Mouse (Mus musculus): ENCODE measurements around the gene Xxylt1.

Gene Xxylt1

DNA sequence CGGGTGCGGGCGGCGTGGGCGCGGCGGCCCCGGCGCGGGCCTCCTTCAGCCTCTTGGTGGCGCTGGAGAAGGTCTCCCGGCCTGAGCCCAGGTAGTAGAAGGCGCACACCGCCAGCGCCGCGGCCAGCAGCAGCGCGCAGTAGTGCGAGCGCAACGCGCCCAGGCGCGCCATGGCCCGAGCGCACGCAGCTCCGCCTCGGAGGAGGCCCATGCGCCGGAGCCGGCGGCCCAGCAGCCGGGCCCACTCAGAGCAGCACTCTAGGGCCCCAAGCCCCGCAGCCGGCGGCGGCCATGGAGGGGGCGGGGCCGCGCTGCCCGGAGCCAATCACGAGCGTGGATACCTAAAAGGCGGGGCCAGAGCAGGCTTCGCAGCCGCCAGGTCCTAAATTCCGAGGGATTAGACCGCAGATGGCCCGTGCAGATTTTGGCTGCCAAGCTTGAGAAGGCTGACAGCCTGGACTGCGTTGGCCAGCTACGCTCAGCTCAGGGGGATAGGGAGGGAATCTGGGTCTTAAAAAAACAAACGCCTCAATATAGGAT lies at the start of gene Xxylt1:
Gene Xxylt1, minus strand, starts transcription at position 308 of the 540 bp plus-strand sequence.
- peak; percentile 97 for DNase-seq

DNA sequence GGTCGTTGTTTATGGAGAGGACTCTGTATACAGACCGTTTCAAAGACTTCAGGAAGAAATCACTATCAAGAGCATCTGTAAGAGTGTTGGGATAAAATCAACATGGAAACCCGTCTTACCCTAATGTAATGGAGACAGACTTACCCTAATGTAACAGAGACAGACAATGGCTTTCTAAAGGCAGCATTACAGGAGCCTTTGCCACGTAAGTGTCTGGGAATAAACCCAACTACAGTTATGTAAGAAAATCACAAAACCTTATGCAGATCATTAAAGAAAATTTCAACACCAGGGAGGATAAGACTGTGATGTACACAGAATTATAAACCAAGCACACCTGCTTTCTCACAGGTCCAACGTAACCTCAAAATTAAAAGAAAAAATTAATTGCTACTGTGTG lies 46.9 kb upstream of the Xxylt1 start:
- no peak for DNase-seq

DNA sequence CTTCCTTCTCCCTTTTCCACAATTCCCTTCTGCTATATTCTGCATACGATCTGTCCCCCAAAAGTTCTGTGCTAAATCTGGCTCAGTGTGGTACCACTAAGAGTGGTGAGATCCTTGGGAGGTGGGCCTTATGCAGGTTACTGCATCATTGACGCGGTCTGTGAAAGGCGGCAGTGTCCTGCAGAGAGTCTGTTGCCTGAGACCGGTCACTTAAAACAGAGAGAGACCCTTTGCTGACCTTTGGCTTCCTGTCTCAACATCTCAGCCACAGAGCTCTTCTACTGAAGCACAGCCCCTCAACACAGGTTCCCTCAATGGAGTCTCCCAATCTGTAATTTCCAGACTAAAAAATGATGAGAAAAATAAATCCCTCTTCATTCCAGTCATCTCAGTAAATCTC lies 43.8 kb upstream of the Xxylt1 start:
- no peak for DNase-seq

DNA sequence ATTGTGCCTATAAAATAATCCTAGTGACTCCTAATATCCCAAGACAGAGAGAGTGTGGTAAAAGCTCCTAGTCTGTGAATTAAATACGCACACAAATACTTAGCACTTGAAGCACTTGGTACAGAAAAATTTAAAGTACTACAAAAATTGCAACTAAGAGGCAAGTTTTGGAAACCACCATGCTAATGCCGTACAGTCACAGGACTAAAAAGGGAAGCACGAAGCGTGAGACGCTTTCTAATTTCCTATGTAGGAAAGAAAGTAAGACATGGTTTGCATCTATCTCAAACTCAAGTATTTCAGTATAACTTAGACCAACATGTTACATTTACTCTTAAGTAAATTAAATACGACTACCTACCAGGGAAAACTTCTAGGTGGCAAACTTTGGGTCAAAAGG lies 40.4 kb upstream of the Xxylt1 start:
- no peak for DNase-seq

DNA sequence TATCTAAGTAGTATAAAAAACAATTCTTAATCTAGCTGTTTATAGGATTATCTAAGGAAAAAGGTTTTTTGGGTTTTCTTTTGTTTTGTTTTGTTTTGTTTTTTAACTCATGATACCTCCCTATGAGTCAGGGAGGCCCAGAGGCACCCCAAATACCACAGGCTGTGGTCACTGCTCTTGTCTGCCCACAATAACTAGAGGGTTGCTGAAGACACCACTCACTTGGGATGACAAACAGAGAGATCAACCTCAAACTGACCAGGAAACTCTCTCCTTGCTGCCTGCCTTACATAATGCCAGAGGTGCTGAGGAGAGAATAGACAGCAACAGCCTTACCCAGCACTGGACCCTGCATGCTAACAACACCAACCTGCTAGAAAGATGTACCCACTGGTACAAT lies 32.4 kb upstream of the Xxylt1 start:
- DNase-seq, result no peak

DNA sequence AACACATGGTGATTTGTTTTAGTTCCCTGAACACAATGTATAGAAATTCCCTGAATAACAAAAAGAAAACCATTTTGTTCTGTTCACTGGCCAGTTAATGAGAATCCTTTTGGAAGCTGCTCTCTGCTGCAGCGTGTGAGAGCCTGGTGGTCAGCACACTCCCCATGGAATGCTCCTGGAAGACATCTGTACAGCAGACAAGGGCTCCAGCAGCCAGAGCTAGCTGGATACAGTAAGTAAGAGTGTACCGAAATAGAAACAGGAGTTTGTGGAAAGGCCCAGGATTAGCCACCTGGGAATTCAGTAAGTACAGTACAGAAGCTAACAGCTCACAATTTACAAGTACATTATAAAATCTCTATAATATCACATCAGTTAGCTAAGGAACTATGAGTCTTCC lies 20.1 kb upstream of the Xxylt1 start:
- DNase-seq, result no peak

DNA sequence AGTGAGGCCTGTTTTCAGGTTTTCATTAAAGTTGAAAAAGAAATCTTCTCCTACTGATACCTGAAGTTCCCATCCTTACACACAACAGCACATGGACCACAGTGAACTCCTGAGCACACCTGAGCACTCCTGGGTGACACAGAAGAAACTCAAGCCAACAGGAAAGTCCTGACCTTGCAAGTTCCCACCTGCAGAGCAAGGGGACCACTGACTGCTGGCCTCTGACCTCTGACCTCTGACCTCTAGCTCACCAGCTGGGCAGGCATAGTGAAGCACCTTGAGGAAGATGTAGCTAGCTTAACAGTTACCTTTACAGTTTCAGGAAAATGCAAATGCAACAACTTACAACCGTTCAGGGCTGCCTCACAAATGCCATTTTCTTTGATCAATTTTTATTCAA lies 18.7 kb upstream of the Xxylt1 start:
- DNase-seq, result no peak

DNA sequence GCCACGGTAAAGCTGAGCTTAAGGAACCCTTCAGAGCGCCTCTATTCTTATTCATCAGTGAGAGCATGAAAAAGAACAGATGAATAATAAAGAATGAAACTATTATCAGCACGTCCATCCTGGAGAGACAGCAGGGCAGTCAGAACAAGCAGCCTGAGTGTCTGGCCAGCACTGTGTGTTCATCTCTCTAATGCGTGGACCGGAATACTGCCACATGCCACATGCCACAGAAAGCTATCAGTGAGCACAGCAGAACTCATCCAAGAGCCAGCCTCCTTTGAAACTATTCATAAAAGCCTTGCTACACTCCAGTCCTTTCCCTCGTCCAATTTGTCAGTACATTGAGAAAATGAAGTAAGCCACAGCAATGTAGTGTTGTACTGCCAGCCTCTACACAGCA lies 12.8 kb upstream of the Xxylt1 start:
- no peak for DNase-seq

DNA sequence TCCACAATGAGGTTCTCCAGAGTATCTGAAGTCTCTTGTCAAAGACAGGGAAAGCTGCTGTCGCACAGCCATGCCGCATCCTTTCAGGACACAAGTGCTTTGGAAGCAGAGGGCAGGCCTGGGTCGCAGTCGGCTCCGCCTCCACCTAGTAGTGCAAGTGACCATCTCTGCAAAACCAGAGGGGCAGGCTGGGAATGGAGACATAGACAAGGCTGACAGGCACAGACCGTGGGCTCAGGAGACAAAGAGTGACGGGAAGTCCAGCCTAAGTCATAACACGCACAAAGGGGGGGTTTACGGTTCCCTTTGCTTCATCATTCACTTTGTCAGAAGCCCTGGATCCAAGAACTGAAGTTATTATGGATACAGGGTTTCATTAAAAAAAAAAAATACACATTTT lies 12.0 kb upstream of the Xxylt1 start:
- no peak for DNase-seq

DNA sequence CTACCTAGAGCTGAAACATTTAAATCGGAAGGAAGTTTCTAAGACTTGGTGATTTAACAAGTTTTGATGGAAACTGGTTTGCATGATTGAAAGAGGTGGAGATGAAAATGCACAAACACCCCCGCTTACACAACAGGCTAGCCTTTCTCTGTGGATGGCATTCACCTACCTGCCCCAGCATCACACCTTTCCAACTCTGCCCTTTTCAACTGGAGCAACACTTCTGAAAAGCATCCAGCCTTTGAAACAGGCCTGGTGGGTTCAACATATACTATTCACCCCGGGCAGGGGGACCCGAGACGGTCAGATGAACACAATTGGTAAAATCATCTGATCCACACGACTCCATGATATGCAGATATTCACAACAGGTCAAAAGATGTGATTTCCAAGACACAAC lies 659 bp upstream of the Xxylt1 start:
- peak; percentile 2 for DNase-seq

DNA sequence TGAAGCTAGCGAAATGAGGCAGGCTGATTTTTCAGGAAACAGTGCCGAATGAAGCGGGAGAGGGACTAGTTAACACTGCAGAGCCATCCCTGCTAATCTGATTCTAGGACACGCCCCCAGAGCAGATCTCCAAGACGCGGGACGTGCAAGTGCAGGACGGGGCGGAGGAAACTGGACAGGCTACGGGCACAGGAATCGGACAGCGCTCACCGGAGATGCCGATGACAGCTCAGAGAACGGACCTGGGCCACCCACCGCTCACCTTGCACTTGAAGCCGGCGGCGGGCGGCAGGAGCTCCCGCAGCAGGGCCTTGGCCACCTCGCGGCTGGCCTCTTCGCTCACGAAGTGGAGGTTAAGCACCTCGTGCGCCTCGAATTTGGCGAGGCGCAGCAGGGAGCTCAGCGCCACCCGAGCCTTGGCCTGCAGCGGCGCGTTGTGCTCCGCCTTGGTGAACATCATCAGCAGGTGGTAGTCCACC lies 620 bp downstream of the Xxylt1 start:
- peak; percentile 67 for DNase-seq

DNA sequence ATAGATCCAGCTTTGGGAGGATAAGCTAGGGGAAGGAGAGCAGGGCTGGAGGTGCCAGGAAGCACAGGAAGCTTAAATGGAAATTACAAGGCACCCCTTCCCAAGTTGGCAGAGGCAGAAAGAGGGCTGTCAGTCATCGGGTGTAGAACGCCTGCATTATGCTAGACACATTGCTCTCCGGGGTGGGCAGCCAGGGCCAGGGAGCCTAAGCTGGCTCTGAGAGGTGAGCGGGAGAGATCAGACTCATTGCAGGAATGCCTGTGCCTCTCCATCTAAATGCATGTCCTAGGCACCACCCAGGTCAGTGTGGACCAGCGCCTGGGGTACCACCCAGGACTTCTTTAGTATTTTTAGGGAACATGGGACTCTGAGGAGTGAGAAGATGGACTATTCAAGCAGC lies 3.8 kb downstream of the Xxylt1 start:
- no peak for DNase-seq

DNA sequence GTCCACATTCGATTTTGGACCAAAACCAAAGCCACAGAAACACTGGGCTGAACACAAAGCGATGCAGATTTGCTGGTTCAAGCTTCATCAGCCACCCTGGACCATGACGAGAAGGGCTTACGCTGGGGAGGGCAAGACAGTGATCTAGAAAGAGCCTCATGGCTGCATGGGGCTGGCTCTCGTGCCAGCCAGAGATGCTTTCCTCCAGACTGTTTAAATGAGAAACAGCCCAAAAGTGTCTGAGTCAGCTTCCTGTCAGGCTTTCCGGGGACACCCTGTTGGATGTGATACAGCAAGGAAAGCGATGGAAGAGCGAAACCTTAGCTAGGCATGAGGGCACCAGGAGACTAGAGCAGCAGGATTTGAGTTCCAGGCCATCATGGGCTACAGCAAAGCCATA lies 4.8 kb downstream of the Xxylt1 start:
- DNase-seq, result no peak

DNA sequence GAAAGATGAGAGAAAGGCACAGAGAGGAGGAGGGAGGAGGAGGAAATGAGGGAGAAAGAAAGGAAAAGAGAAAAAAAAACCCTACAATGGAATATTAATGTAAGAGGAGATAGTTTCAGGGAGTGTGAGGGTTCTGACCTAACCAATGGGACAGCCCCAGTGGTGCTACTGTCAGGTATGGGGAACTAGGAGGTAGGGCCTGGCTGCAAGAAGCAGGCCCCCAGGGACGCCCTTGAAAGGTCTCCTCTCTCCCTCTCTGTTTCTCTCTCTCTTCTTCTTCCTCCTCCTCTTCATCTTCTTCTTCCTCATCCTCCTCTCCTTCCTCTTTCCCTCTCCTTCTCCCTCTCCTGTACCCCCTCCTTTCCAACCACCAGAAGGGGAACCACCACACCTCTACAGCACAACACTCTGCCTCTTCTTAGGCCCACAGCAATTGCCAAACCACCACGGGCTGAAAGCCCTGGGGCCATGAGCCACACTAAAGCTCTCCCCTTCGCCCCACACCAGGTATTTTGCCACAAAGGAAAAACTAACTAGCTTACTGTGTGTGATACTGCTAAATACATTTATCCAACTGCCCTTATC lies 6.8 kb downstream of the Xxylt1 start:
- DNase-seq, result no peak

DNA sequence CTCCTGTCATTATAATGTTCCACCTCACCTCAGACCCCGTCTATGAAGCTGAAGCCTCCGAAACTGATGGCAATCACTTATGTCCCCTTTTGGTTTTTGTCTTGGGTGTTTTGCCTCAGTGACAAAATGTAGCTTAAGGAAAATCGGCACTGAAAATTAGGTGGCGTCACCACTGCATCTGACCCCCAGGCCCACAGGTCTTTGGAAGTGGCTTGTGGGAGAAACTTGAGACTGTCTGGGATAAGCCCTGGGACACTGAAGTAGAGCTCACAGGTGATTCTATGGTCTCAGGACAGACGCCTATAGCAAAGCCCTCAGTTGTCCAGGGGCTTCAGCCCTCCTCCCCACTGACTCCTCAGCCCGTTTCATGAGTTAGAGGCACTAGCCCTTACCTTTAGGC lies 9.5 kb downstream of the Xxylt1 start:
- no peak for DNase-seq

DNA sequence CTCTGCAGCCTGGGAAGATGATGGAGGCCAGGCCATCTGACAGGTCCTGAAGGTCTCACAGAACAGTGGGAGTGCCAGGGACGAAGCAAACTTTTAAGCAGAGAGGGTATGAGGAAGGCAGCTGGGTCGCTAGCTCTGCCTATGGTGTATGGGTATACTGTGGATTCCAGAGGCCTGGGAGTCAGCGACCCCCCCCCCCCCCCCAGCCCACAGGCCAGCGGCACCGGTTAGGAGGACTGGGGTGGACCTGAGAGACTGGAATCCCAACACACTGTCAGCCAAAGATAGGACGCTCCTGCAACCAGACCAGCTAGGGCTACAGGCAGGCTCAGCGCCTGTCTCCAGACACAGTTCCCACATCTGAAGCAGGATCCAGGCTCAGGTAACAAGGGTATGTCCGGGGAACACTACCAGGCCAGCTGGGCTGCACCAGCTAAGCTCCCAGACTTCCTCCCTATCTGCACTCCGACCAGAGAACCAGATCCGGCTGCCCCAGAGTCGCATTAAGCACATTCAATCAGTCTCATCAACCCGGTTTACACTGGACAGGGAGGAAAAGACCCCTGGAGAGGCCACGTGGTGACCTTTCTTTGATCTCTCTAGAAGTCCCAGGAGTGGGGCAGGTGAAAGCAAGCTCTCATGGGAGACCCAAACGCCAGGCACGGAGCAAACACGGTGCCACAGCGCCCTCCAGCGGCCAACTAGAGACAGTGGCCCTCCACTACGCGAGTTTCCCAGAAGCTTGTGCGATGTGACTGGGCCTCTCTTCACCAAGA lies 10.7 kb downstream of the Xxylt1 start:
- peak; percentile 80 for DNase-seq

DNA sequence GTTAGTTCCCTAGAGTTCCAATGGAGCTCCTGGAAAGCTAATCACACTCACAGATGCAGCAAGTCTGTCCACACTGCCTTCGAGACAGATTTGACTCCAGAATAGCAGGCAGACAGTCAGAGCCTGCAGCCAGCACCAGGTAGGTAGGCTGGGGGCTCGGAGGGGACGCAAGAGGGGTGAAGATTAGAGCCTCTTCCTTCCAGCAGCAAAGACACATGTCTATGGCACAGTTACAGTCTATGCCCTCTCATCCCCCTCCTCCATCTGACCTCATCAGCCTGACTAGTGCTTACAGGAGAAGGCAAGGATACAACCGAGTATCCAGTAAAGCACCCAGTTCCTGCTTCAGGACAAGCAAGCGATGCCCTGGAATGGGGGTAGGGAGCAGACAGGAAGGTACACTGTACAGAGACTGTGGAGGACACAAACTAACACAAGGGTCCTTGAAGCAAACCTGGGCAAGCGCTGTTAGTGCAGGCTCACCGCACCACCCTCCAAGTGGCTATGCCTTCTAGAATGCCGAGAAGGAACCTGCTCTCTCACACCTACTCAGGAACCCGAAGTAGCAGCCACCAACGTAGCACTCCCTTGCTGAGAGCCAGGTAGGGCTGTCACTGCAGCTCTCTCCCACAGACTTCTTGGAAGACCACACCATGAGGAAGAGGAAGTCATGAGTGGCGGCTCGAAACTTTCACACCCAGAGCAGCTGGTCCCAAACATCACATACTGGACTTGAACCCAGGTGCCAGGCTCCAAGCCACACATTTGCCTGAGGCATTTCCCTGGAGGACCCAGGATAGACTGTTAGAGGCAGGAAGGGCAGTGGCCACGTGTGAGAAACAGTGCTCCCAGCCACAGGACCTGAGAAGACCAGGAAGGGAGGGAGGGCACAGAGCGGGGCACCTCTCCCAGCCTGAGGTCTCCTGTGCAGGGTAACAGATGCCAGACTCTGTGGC lies 11.7 kb downstream of the Xxylt1 start:
- peak; percentile 52 for DNase-seq

DNA sequence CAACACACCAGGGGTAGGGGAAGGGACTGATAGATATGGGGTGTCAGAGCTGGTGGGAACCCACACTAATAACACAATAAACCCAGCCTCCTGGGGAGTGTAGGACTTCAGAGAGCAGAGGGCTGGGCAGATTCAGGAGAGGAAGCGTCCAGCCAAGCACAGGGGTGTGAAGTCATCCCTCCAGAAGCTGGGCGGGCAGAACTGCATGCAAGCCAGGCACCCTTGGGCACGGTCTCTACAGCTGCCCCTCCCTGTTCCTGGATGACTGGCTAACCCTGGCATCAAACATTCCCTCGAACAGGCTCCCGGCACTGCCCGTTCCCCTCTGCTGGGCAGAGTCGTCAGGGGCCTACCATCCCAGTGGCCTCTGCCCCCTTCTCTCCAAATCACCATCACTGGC lies 13.0 kb downstream of the Xxylt1 start:
- DNase-seq, result no peak

DNA sequence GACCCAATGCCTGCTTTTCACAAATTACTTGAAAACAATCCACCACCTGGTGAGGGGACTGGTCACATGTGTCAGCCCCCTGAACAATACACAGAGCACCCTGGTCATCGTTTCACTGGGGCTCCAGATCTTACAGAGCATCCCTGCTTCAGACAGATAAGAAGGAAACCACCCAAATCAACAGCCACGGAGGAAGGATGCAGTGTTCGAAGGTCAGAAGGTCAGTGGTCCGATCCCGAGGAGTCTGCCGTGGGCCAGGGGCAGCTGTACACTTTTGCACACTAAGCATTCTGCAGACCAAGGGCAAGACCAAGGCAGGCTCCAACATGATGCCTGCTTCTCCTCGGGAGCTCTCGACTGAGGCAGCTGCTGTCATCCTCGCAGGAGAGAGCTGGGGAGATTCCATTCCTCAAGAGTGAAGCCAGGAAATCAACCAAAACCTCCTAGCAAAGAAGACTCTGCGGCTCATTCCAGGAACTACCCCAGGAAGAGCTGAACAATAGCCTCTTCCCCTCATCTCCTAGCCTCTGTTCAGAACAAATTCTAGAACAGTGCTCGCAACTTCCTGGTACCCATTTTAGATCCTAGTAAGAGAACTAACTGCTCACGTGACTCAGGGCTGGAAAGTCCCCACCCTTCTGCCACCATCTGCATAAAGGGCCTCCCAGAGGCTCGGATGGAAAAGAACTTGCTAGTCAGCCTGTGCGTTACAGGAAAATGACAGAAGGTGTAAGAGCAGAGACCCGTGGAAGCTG lies 14.7 kb downstream of the Xxylt1 start:
- DNase-seq, result no peak

DNA sequence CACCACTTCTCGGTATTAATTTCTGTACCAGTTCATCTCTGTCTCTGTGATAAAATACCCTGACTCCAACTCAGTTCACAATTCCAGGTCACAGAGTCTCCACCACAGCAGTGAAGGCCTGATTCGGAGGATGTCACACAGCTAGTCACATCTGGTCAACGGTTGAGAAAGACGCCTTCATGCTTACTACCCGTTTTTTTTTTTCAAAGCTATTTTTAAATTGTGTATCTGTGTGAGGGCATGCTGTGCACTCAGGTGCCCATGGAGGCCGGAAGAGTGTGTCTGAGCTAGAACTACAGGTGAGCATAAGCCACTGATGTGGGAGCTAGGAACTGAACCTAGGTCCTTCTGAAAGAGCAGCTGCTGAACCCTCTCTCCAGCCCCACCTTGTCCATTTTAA lies 16.4 kb downstream of the Xxylt1 start:
- no peak for DNase-seq

DNA sequence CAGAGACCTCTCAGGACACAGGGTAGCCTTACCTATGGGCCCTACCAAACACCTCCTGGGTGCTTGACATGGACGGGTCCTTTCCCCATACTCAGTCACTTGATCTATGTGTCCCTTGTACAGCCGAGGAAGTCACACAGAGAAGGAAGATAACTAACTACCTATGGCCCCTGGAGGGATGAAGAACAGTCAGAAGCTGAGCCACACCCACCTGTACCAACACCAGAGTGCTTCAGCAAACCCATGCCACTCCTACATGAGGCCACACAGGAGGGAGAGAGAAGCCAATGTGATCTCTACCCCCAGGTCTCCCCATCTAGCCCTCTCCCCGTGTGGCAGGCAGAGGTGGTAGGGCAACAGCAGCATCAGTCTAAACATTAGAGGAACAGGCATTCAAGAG lies 18.3 kb downstream of the Xxylt1 start:
- no peak for DNase-seq

DNA sequence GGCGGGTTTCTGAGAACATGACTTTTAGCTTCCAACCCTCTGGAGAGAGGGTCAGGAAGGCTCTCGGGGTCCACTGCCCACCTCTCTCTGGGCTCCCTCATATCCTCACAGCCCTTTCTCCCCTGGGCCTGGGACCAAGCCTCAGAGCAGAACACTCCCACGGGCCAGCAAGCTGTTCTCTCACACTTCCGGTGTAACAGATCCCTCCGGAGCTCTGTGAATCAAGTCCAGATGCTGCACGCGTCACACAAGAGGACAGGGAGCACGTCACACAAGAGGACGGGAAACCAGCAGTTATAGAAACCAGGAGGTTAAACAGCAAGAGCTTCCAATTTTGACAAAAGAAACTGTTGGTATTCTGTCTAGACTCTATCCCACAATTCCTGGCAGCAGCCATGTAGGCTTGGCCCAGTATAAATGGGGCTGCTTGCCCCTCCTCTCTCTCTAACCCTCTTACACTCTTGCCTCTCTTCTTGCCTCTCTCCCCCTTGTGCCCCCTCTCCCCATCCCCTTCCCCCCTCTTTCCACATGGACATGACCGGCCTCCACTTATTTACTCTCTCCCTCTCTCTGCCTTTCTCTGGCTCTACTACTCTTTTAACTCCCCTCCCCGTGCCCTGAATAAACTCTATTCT lies 19.9 kb downstream of the Xxylt1 start:
- DNase-seq, result no peak

All from right cerebral cortex, postnatal 25 days (tissue).